Mouse (Mus musculus): ENCODE data around the gene Mylpf.

Mylpf gene

DNA sequence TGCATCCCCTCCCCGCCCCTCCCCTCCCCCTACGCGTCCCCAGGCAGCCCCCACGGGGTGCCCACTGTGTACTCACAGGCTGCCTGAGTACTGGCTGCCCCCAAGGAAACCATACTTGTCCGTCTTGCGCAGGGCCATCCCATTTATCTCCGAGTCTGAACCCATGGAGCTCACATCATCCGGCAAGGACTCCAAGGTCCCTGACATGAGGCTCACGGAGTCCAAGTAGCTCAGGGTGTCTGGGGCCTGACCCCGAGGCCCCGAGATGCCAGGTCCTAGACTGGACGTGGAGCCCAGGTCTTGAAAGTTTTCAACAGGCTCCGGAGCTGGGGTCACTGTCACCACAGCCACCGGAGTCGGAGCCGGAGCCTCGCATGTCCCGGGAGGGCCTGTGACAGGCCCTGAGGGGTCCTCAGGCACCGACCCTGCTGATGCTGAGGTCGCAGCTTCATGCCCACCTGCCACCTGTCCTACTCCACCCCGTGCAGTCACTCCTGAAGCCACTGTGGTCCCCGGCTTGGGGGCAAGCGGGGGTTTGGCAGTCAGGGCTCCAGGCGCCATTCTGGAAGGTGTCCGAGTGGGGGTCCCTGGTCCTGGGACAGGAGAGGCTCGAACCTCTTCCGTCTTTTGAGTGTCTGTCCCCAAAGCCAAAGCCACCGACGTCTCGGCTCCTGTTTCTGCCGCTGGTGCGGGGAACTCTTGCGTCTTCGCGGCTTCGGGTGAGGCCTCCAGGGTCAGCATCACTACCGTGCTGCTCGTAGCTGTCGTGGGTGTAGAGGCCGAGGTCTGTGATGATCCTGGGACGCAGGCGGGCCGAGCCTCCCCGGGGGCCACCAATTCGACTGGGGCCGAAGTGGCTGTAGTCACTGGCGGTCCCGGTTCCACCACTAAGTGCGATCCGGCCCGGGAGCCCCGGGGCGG lies 1.1 kb upstream of the Mylpf start:
- no peak for DNase-seq

DNA sequence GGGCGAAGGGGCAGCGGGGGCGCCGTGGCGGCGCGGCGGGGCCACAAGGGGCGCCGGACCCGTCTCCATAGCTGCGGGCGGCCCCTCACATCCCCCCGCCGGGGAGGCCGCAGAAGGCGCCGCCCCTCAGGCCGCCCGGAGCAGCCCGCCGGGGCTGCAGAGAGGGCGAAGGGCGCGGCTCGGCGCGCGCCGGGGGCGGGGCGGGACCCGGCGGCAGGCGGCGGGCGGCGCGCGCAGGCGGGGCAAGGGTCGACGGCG lies 466 bp upstream of the Mylpf start, which contains the start of gene Tbc1d10b:
Tbc1d10b (minus strand) TSS at position 174 of the 258 bp plus-strand sequence.
- DNase-seq = no peak

GRCm38 (mm10) chr7:127209851-127210250 lies 1.2 kb downstream of the Mylpf start:
- no peak for DNase-seq

DNA sequence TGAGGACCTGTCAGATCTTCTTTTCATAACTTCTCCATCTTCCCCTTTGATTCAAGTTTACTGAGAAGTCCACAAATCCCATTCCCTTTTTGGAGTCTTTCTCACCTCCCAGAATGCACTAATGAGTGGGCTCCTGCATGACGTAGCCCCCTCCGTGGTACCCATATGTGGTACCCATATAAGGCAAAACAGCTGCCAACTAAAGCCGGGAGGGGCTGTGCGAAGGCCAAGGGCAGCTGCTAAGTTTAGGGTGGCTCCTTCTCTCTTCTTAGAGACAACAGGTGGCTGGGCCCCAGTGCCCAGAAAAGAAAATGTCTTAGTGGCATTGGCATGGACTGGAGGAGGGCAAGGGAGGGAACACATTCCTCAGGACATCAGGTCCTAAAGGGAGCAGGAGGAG lies 1.6 kb downstream of the Mylpf start:
- peak; percentile 54 for DNase-seq

DNA sequence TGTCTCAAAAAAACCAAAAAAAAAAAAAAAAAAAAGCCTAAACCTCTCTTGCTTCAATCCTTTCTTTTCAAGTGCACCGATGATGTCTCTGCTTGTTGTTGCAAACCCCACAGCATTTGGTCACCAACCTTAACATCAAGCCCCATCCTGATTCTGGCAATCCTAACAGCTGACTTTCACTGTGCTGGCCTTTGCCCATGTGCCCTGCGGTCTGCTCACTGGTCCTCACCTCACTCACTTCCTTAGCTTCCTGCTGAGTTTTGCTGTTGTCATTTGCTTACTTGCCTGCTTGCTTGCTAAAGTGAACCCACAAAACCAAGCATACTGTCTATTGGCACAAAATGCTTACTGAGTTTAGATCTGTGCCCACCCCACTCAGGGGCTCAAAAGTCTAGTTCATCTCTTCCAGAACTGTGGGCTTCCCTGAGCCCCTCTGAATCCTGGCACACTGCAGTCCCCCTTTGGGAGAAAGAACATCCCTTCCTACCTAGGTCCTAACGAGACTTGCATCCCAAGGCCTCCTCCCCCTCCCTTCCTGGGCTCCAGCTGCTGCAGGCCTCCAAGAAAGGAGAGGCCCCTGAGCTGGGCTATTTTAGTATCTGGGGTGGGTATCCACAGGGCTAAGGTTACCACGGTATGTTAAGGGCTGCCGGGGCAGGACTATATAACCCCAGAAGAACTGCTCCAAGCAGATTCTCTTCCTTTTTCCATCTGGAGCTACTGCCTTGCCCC lies 2.5 kb downstream of the Mylpf start:
- peak; percentile 34 for DNase-seq

GRCm38 (mm10) chr7:127212432-127213250 lies 4.0 kb downstream of the Mylpf start:
- no peak for DNase-seq

- DNase-seq = peak; percentile 57
Measured at GRCm38 (mm10) chr7:127213485-127213884, 4.8 kb downstream of the Mylpf start.

DNA sequence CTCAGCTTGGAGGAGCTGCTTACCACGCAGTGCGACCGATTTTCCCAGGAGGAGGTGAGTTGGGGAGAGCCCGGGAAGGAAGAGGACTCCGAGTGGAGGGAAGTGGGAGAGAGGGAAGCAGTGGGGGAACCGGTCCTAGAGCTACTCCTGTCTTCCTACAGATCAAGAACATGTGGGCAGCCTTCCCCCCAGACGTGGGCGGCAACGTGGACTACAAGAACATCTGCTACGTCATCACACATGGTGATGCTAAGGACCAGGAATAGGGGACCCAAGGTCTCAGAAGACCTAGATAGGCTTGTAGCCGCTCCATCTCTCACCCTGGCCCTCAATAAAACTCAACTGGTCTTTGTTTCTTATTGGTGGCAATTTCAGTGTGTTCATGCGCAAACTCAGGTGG lies 5.2 kb downstream of the Mylpf start:
- DNase-seq = no peak

- DNase-seq = no peak
Measured at GRCm38 (mm10) chr7:127214521-127214920, 5.8 kb downstream of the Mylpf start.

GRCm38 (mm10) chr7:127214981-127215871 lies 6.5 kb downstream of the Mylpf start:
- DNase-seq = peak; percentile 83

DNA sequence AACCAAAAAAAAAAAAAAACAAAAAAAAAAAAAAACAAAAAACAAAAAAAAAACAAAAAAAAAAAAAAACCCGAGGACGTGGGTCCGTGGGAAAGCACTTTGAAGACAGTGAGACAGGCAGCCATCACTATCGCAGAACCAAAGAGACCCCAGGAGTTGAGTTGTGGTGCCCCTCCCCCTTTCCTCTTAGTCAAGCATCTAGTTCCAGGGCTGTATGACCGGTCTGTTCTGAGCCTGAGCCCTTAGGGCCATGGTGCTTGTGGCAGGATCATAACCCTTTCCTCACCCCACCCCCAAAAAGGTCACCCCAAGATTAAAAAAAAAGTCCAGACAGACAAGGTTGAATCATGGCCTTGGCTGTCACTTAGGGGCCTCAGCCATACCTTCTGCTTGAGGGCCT lies 7.6 kb downstream of the Mylpf start:
- DNase-seq = no peak

DNA sequence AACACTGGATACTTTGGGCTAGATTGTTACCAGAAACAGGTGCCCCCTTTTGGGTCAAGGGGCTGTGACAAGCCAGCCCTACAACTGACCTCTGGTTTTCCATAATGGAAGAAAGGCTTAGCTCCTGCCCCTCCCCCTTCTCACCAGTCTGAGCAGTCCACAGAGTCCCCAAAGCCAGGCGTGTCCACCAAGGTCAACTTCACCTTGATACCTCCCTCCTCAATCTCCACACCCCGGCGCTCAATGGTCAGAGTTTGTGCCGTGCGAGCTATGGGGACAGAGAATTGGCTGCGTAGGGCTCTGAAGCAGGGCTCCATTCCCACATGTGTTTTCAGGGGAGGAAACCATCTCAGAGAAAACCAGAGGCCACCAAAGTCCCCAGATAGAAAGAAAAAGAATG lies 8.8 kb downstream of the Mylpf start:
- DNase-seq = no peak

DNA sequence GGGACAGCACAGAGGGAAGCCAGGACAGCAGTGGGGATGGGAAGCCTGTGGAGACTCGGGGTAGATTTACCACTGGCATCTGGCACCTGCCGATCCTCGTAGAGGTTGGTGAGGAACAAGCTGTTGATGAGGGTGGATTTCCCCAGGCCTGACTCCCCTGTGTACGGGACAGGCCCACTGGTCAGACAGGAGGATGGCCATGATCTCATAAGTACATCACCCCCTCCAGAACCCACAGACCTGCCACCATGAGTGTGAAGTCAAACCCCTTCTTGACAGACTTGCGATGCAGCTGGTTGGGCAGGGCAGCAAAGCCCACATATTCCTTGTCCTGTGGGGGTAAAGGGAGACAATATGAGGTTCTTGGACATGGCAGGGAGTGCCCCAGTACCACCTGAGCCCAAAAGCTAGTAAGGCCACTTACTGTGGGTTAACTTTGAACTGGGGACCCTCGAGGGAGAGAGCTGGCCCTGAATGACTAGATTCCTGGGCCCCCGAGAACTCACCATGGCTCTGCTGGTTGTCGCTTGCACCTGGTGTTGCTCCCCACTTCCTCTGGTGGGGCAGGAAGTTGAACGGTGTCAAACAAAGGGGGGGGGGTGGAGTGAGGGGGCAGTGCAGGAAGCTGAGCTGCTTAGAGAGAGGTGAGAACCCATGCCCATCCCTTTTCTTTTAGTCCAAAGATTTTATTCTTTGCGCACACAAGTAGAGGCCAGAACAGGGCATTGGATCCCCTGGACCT lies 9.4 kb downstream of the Mylpf start:
- DNase-seq = peak; percentile 84

DNA sequence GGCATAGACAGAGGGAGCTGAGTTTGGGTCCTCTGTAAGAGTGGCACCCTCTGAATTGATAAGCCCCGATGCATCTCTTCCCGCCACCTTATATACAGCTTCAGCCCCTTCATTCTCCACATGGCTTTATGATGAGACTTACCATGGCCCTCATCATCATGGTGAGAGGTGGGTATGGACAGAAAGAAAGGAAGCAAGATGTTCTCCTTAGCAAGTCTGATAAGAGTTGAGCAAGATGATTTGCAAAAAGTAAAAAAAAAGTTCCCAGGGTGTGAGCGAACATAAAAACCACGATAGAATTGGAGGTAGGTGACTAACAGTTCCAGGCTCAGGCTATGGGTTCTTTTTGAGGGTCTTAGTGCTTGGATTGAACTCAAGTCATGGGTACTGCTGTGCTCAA lies 10.0 kb downstream of the Mylpf start:
- DNase-seq = no peak

DNA sequence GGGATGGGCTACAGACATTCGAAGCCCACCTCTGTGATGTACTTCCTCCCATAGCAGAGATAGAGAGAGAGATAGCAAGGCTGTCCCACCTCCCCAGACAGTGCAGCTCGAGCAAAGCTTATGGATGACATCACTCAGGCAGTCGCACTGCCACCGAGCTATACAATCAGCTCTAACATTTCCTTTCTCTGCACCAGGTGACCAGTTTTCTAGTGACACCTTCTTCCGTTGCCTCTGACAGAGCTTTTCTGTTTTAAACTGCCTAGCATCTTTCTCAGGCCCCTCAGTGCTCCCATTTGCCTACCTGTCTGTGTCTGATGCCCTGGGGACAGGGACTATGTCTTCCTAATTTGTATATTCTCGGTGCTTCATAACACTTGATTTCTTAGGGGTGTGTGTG lies 11.8 kb downstream of the Mylpf start:
- DNase-seq = peak; percentile 40

- no peak for DNase-seq
Measured at GRCm38 (mm10) chr7:127223106-127223505, 14.4 kb downstream of the Mylpf start.

- no peak for DNase-seq
Measured at GRCm38 (mm10) chr7:127223515-127224478, 15.1 kb downstream of the Mylpf start.

- no peak for DNase-seq
Measured at GRCm38 (mm10) chr7:127224616-127225015, 15.9 kb downstream of the Mylpf start.

DNA sequence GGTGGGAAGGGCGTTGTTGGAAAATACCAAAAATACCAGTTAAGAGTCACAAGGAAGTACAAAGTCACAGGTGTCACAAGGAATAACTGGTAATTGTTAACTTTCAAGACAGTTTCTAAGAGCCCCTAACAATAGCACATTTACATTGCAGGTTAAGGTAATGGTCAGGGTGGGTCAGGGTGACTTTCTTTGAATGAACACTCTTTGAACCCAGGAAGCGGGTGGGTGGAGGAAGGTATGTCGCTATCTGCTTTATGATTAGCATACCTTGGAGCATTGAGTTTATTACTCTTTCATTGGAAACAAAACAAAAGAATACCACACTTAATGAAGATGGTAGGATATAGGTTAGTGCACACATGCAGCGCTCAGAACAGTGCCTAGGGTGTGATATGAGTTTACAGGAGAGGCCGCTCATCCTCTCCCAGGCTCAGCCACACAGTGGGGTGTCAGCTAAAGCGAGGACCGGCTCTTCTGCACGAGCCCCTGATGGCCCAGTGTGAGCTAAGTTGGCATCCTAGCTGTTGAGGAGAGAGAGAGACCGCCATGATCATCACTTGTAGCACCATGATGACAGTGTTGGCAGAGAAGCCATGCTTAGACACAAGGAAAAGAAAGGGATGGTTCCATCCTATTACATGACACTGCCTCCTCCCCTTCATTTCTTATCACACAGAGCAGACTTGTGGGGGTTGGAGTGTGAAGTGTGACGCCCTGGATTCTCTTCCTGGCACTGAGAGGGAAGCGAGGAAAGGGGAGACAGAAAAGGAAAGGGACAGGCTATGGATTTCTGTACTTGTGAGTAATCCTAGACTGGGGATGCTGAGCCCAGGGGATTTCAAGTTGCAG lies 16.7 kb downstream of the Mylpf start:
- DNase-seq = no peak

All from thymus, postnatal 25 days (tissue).